Mouse (Mus musculus) macrophage (primary cell): ENCODE measurements around the gene Ugt1a6b. TPM values are rescaled to one million over a fixed set of nuclear protein-coding genes. Genes with fewer than 3 reads are reported as not detected.

Experiments used
- polyA plus RNA-seq: library from polyadenylated mRNA; stranded (reverse); fragments of 250-400 nt; gene quantifications from 3 replicates; pipeline ENCODE4 v1.2.4, GENCODE M21; 2018; ENCODE audit warnings: inconsistent platforms

Gene Ugt1a6b
- polyA plus RNA-seq, 1 experiment from 2014 or later, result 0.37 TPM

Other genes starting within 250 kb of the Ugt1a6b start
- gene Dgkd, start 250.0 kb upstream of the Ugt1a6b start, polyA plus RNA-seq, result 33.2 to 62.9 TPM (median 58.3 TPM) in 3 replicates
- gene Usp40, start 94.7 kb upstream of the Ugt1a6b start, polyA plus RNA-seq, result 8.1 to 11.4 TPM (median 11.0 TPM) in 3 replicates
- not detected in 3 replicates for gene Ugt1a10, start 47.9 kb upstream of the Ugt1a6b start, polyA plus RNA-seq
- gene Ugt1a9, start 32.5 kb upstream of the Ugt1a6b start, polyA plus RNA-seq, result 0.10 TPM in 1 of 3 replicates, not detected in the others
- not detected in 3 replicates for gene Ugt1a8, start 15.4 kb upstream of the Ugt1a6b start, polyA plus RNA-seq
- 92.6 to 134 TPM (median 101 TPM) in 3 replicates for gene Ugt1a7c, start 8.2 kb upstream of the Ugt1a6b start, polyA plus RNA-seq
- 2.5 to 7.5 TPM (median 3.9 TPM) in 3 replicates for gene Ugt1a6a, start 31.6 kb downstream of the Ugt1a6b start, polyA plus RNA-seq
- gene Ugt1a5, start 62.8 kb downstream of the Ugt1a6b start, polyA plus RNA-seq, result not detected in 3 replicates
- 0.14 TPM in 1 of 3 replicates, not detected in the others for gene Ugt1a2, start 97.3 kb downstream of the Ugt1a6b start, polyA plus RNA-seq
- gene Dnajb3, start 102.5 kb downstream of the Ugt1a6b start, polyA plus RNA-seq, result not detected in 3 replicates
- gene Ugt1a1, start 108.7 kb downstream of the Ugt1a6b start, polyA plus RNA-seq, result 0.32 TPM in 1 of 3 replicates, not detected in the others
- 0.04 to 0.31 TPM (median 0.22 TPM) in 3 replicates for gene Mroh2a, start 123.7 kb downstream of the Ugt1a6b start, polyA plus RNA-seq
- gene Hjurp, start 174.4 kb downstream of the Ugt1a6b start, polyA plus RNA-seq, result 11.5 to 23.0 TPM (median 11.6 TPM) in 3 replicates
- gene Trpm8, start 174.4 kb downstream of the Ugt1a6b start, polyA plus RNA-seq, result not detected in 3 replicates